Comparison of ENCODE assay signal across 17 mouse cellular contexts in the genomic region with DNA sequence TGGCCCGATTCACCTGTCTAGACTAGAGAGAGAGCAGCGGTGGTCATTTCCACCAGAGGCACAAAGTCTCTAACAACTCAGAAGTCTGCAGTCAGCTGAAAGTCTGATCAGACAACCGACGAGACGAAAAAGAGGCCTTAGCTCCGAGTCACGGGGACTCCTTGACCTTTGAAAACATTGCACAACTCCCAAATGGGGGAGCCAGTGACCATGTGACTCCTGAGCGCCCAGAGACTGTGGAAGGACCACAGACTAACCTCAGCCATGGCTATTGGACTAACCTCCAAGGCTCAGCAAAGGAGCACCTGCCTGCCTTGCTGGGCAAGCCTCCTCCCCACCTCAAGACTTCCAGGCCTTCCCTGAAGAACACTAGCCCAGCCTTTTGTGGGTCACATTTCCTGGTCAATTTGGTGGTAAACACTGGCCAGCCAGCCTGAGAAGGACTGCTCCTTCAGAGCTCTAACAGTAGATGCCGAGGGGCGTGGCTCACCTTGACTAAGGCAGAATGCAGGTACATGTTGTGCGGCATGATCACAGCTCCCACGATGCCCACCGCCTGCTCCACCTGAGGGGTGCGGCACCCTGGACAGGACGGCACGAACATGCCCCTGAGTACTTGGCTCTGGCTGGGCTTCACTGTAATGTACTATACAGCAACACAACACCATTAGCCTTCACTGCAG. TPM values are rescaled to one million over a fixed set of nuclear protein-coding genes. Genes with fewer than 3 reads are reported as not detected.
A peak's percentile ranks its signal among the peaks of the same experiment; 100 is the strongest.
DNase-seq lines count a peak whose midpoint lies in the region; ATAC-seq and TF ChIP-seq lines count a peak whose summit lies in the region.
"Had no signal": no experiment of that assay in that cellular context is flagged by ENCODE, and none has a peak within 500 bp of the region (broad histone marks: within the 10 kb centered on the region; RNA-seq: fewer than 3 reads in every experiment).

No protein-coding gene starts in this region.

- no peak overlapping the region for H3K4me2 ChIP-seq in kidney, embryonic 15.5 days
- H3K4me2 ChIP-seq: heart, embryonic 13.5 days; hindbrain, embryonic 12.5 days; neural tube, embryonic 12.5 days had no signal

- H3K4me3 ChIP-seq in kidney, adult 2 months (ENCODE audit: insufficient read depth, low read depth, low read length) = peak overlapping the region; percentile 19; the same call in 1 of the 2 replicates
- H3K4me3 ChIP-seq in kidney, embryonic 15.5 days (replicated peaks) = no peak overlapping the region
- no peak overlapping the region for H3K4me3 ChIP-seq in macrophage (ENCODE audit: inconsistent target)
- no peak overlapping the region for H3K4me3 ChIP-seq in cerebellum, adult 2 months (replicated peaks; ENCODE audit: insufficient read depth, low read depth, low read length)
- H3K4me3 ChIP-seq: forebrain, embryonic 10.5 days; heart, embryonic 13.5 days; hindbrain, embryonic 12.5 days; neural tube, embryonic 12.5 days had no signal

- no peak overlapping the region for H3K9ac ChIP-seq in kidney, embryonic 15.5 days
- H3K9ac ChIP-seq: heart, embryonic 13.5 days; hindbrain, embryonic 12.5 days; neural tube, embryonic 12.5 days had no signal

- H3K4me1 ChIP-seq in kidney, adult 2 months (ENCODE audit: control insufficient read depth, insufficient read depth, low read length) = peaks cover 29% of the 10 kb centered on the region
- H3K4me1 ChIP-seq in kidney, embryonic 15.5 days = peaks cover 26% of the 10 kb centered on the region
- no peaks in the 10 kb centered on the region for H3K4me1 ChIP-seq in cerebellum, adult 2 months (ENCODE audit: control insufficient read depth, insufficient read depth, low read length)
- H3K4me1 ChIP-seq: forebrain, embryonic 10.5 days; hindbrain, embryonic 12.5 days; neural tube, embryonic 12.5 days had no signal

- WGBS in kidney, adult 2 months = 60% methylated on average over 16 of the region's 16 CpGs
- WGBS in kidney, embryonic 15.5 days = 84% methylated on average over 16 of the region's 16 CpGs
- 67% methylated on average over 16 of the region's 16 CpGs for WGBS in macrophage (ENCODE audit: missing documents)
- WGBS in cerebellum, adult 2 months = 93% methylated on average over 16 of the region's 16 CpGs

- TF ChIP-seq CTCF in kidney, adult 2 months (conservative IDR thresholded peaks at IDR 0.05; ENCODE audit: insufficient read depth, insufficient read length, low read depth, low read length) = no peak
- no peak for TF ChIP-seq CTCF in cerebellum, adult 2 months (IDR thresholded peaks at IDR 0.05; ENCODE audit: borderline replicate concordance, insufficient read depth, low read depth, low read length)

- no peaks in the 10 kb centered on the region for H3K9me3 ChIP-seq in kidney, embryonic 15.5 days (replicated peaks)
- H3K9me3 ChIP-seq: forebrain, embryonic 10.5 days; heart, embryonic 13.5 days; hindbrain, embryonic 12.5 days; neural tube, embryonic 12.5 days had no signal

- no peak for TF ChIP-seq POLR2A in kidney, adult 2 months (IDR thresholded peaks at IDR 0.05; ENCODE audit: low read depth, low read length)
- no peak for TF ChIP-seq POLR2A in cerebellum, adult 2 months (IDR thresholded peaks at IDR 0.05; ENCODE audit: borderline replicate concordance, insufficient read depth, low read length)

- ATAC-seq in kidney, embryonic 15.5 days (replicated peaks; ENCODE audit: low FRiP score) = no peak

- peak; percentile 93 for DNase-seq in kidney, adult 2 months
- peak; percentile 59 for DNase-seq in adrenal gland, postnatal 25 days
- peak; percentile 77 to 89 for DNase-seq in kidney, postnatal 25 days
- no peak for DNase-seq in right cerebral cortex, postnatal 10 days (ENCODE audit: low spot score in 2 of 2)
- no peak for DNase-seq in thymus, postnatal 14 days
- no peak for DNase-seq in cerebellum, adult 2 months
- DNase-seq: cerebellum, adult 9-10 months; retina, postnatal 1 day had no signal

- H3K36me3 ChIP-seq in kidney, adult 2 months (ENCODE audit: control insufficient read depth, insufficient read depth, low read length) = no peaks in the 10 kb centered on the region; the same call in 1 of the 2 replicates
- H3K36me3 ChIP-seq in kidney, embryonic 15.5 days = peaks cover 94% of the 10 kb centered on the region
- peaks cover 89% of the 10 kb centered on the region for H3K36me3 ChIP-seq in macrophage (ENCODE audit: inconsistent target)

- H3K27ac ChIP-seq in kidney, adult 2 months (ENCODE audit: insufficient read depth, low read depth, low read length) = peak overlapping the region; percentile 72
- no peak overlapping the region for H3K27ac ChIP-seq in kidney, embryonic 15.5 days
- H3K27ac ChIP-seq in macrophage = peak overlapping the region; percentile 22
- H3K27ac ChIP-seq in cerebellum, adult 2 months (ENCODE audit: insufficient read depth, low read length) = no peak overlapping the region
- H3K27ac ChIP-seq: forebrain, embryonic 10.5 days; heart, embryonic 13.5 days; hindbrain, embryonic 12.5 days; neural tube, embryonic 12.5 days had no signal

- H3K79me2 ChIP-seq in macrophage (ENCODE audit: inconsistent target) = no peaks in the 10 kb centered on the region; the same call in 1 of the 2 replicates

- H3K27me3 ChIP-seq in kidney, adult 2 months (replicated peaks; ENCODE audit: control insufficient read depth, insufficient read depth, low read length) = no peaks in the 10 kb centered on the region
- H3K27me3 ChIP-seq in kidney, embryonic 15.5 days = no peaks in the 10 kb centered on the region
- no peaks in the 10 kb centered on the region for H3K27me3 ChIP-seq in cerebellum, adult 2 months (ENCODE audit: control insufficient read depth, insufficient read depth, low read length)
- H3K27me3 ChIP-seq: heart, embryonic 13.5 days; hindbrain, embryonic 12.5 days; neural tube, embryonic 12.5 days had no signal

RNA-seq across cellular contexts. Expression of a gene that starts 18.5 kb away (rescaled TPM):
- polyA plus RNA-seq in kidney, adult 2 months (2012; rRNA removed) = 1.2 TPM in 2 replicates
- 0.15 and 0.25 TPM in 2 replicates for polyA plus RNA-seq in kidney, embryonic 15.5 days (2015; fragmentation: Nextera tagmentation; extraction: Ambion mirVana)
- total RNA-seq in adrenal gland, postnatal 25 days (2021) = not detected in 2 replicates
- 1 to 10 TPM in 2 of 26 experiments, under 1 TPM in 14, not detected in 10; 0.25 to 1.3 (median 0.50) TPM for total RNA-seq in macrophage (2018; cell fraction: chromatin; rRNA removed)
- under 1 TPM in 17 of 26 experiments, not detected in 9; 0.03 to 0.28 (median 0.10) TPM for total RNA-seq in macrophage (2018; cell fraction: cytosol; rRNA removed)
- 1 to 10 TPM in 7 of 26 experiments, under 1 TPM in 16, not detected in 3; 0.29 to 2.7 (median 0.68) TPM for total RNA-seq in macrophage (2018; cell fraction: nucleus; rRNA removed)
- polyA plus RNA-seq in macrophage (2018) = not detected in 3 replicates
- not detected in 2 replicates for polyA plus RNA-seq in cerebellum, adult 2 months (2012; rRNA removed)
- polyA plus RNA-seq: hindbrain, embryonic 12.5 days; limb, embryonic 11.5 days had no signal

RNA-seq across cellular contexts. Expression of a gene that starts 21.4 kb away (rescaled TPM):
- polyA plus RNA-seq in kidney, adult 2 months (2012; rRNA removed) = 97.1 and 109 TPM in 2 replicates
- polyA plus RNA-seq in kidney, embryonic 15.5 days (2015; fragmentation: Nextera tagmentation; extraction: Ambion mirVana) = 26.8 and 28.2 TPM in 2 replicates
- total RNA-seq in adrenal gland, postnatal 25 days (2021) = 105 and 111 TPM in 2 replicates
- 100 to 1,000 TPM; 115 to 395 (median 255) TPM for total RNA-seq in macrophage (2018; cell fraction: chromatin; rRNA removed)
- 100 to 1,000 TPM in 8 of 26 experiments, 10 to 100 TPM in 18; 48.5 to 121 (median 89.8) TPM for total RNA-seq in macrophage (2018; cell fraction: cytosol; rRNA removed)
- total RNA-seq in macrophage (2018; cell fraction: nucleus; rRNA removed) = 100 to 1,000 TPM in 25 of 26 experiments, 10 to 100 TPM in 1; 95.1 to 370 (median 188) TPM
- 39.5 to 63.4 TPM (median 40.8 TPM) in 3 replicates for polyA plus RNA-seq in macrophage (2018)
- 45.4 and 50.6 TPM in 2 replicates for polyA plus RNA-seq in cerebellum, adult 2 months (2012; rRNA removed)

RNA-seq across cellular contexts. Expression of a gene that starts 39.1 kb away (rescaled TPM):
- 0.97 and 2.0 TPM in 2 replicates for polyA plus RNA-seq in kidney, adult 2 months (2012; rRNA removed)
- polyA plus RNA-seq in kidney, embryonic 15.5 days (2015; fragmentation: Nextera tagmentation; extraction: Ambion mirVana) = 0.64 and 1.7 TPM in 2 replicates
- 1.2 TPM in 1 of 2 replicates, not detected in the other for total RNA-seq in adrenal gland, postnatal 25 days (2021)
- not detected for total RNA-seq in macrophage (2018; cell fraction: chromatin; rRNA removed)
- total RNA-seq in macrophage (2018; cell fraction: cytosol; rRNA removed) = not detected
- not detected for total RNA-seq in macrophage (2018; cell fraction: nucleus; rRNA removed)
- polyA plus RNA-seq in macrophage (2018) = not detected in 3 replicates
- not detected in 2 replicates for polyA plus RNA-seq in cerebellum, adult 2 months (2012; rRNA removed)
- total RNA-seq: layer of hippocampus, postnatal 10 days had no signal
- polyA plus RNA-seq: embryonic facial prominence, embryonic 11.5 days; forebrain, embryonic 10.5 days; heart, embryonic 13.5 days; hindbrain, embryonic 12.5 days; limb, embryonic 11.5 days had no signal

RNA-seq across cellular contexts. Expression of a gene that starts 50.5 kb away (rescaled TPM):
- polyA plus RNA-seq in kidney, adult 2 months (2012; rRNA removed) = 74.0 and 96.6 TPM in 2 replicates
- polyA plus RNA-seq in kidney, embryonic 15.5 days (2015; fragmentation: Nextera tagmentation; extraction: Ambion mirVana) = 0.26 TPM in 1 of 2 replicates, not detected in the other
- 1.0 and 2.4 TPM in 2 replicates for total RNA-seq in adrenal gland, postnatal 25 days (2021)
- total RNA-seq in macrophage (2018; cell fraction: chromatin; rRNA removed) = not detected
- total RNA-seq in macrophage (2018; cell fraction: cytosol; rRNA removed) = under 1 TPM in 3 of 26 experiments, not detected in 23; 0.07 to 0.14 (median 0.09) TPM
- total RNA-seq in macrophage (2018; cell fraction: nucleus; rRNA removed) = under 1 TPM in 1 of 26 experiments, not detected in 25; 0.55 TPM
- polyA plus RNA-seq in macrophage (2018) = not detected in 3 replicates
- polyA plus RNA-seq in cerebellum, adult 2 months (2012; rRNA removed) = not detected in 2 replicates
- polyA plus RNA-seq: embryonic facial prominence, embryonic 11.5 days; forebrain, embryonic 10.5 days; heart, embryonic 13.5 days; hindbrain, embryonic 12.5 days; limb, embryonic 11.5 days had no signal

RNA-seq across cellular contexts. Expression of a gene that starts 50.5 kb away (rescaled TPM):
- polyA plus RNA-seq in kidney, adult 2 months (2012; rRNA removed) = 16.5 and 16.6 TPM in 2 replicates
- polyA plus RNA-seq in kidney, embryonic 15.5 days (2015; fragmentation: Nextera tagmentation; extraction: Ambion mirVana) = 0.94 and 1.5 TPM in 2 replicates
- total RNA-seq in adrenal gland, postnatal 25 days (2021) = 0.64 TPM in 1 of 2 replicates, not detected in the other
- total RNA-seq in macrophage (2018; cell fraction: chromatin; rRNA removed) = not detected
- total RNA-seq in macrophage (2018; cell fraction: cytosol; rRNA removed) = not detected
- total RNA-seq in macrophage (2018; cell fraction: nucleus; rRNA removed) = not detected
- polyA plus RNA-seq in macrophage (2018) = not detected in 3 replicates
- polyA plus RNA-seq in cerebellum, adult 2 months (2012; rRNA removed) = not detected in 2 replicates
- total RNA-seq: layer of hippocampus, postnatal 10 days had no signal
- polyA plus RNA-seq: forebrain, embryonic 10.5 days; heart, embryonic 13.5 days; hindbrain, embryonic 12.5 days; limb, embryonic 11.5 days had no signal

Comparison
In these comparisons a context has a peak if more than half of its experiments do, and no peak if none do; other contexts are left out.
1. H3K27ac ChIP-seq: peak in kidney, adult 2 months (single experiment) and macrophage (single experiment); none in kidney, embryonic 15.5 days (single experiment) and cerebellum, adult 2 months (single experiment).
2. DNase-seq: peak in kidney, adult 2 months (single experiment), adrenal gland, postnatal 25 days (single experiment) and kidney, postnatal 25 days (2 of 2); none in right cerebral cortex, postnatal 10 days (0 of 2), thymus, postnatal 14 days (single experiment) and cerebellum, adult 2 months (0 of 2).